Mouse (Mus musculus) midbrain, embryonic 11.5 days (tissue): ENCODE measurements around the gene Nemp1. TPM values are rescaled to one million over a fixed set of nuclear protein-coding genes. Genes with fewer than 3 reads are reported as not detected.

ENCODE experiments used
- ATAC-seq: fragments of 200-750 bp; cut with Nextera tagmentation; 2 replicates; pipeline ENCODE4 v1.8.0; 2017; ENCODE audit warnings: moderate TSS enrichment, moderate library complexity; ENCODE audit not compliant: low FRiP score
- DNase-seq: peaks from one replicate; pipeline ENCODE4 v3.0.0; 2015; ENCODE audit warnings: low spot score; ENCODE audit errors: missing footprints
- H3K27ac ChIP-seq: fragments of 300-500 bp; sonication (generic); 2 replicates; pipeline ENCODE4 v1.5.1; 2014; ENCODE audit warnings: low read depth, low read length
- H3K27me3 ChIP-seq: fragments of 300-500 bp; sonication (generic); 2 replicates; pipeline ENCODE4 v1.6.1; 2014; ENCODE audit warnings: mild to moderate bottlenecking, low read length, moderate library complexity, mixed read lengths; ENCODE audit not compliant: control insufficient read depth, insufficient read depth
- H3K36me3 ChIP-seq: fragments of 300-500 bp; sonication (generic); 2 replicates; pipeline ENCODE4 v1.6.1; 2014; ENCODE audit warnings: mild to moderate bottlenecking, low read length, moderate library complexity, mixed read lengths; ENCODE audit not compliant: control insufficient read depth, insufficient read depth
- H3K4me1 ChIP-seq: fragments of 300-500 bp; sonication (generic); 2 replicates; pipeline ENCODE4 v1.6.1; 2014; ENCODE audit warnings: low read length; ENCODE audit not compliant: control insufficient read depth, insufficient read depth
- H3K4me2 ChIP-seq: fragments of 300-500 bp; sonication (generic); 2 replicates; pipeline ENCODE4 v1.6.1; 2014; ENCODE audit warnings: mild to moderate bottlenecking, moderate library complexity
- H3K4me3 ChIP-seq: fragments of 300-500 bp; sonication (generic); 2 replicates; pipeline ENCODE4 v1.5.1; 2014; ENCODE audit warnings: low read depth, low read length
- H3K9ac ChIP-seq: fragments of 300-500 bp; sonication (generic); 2 replicates; pipeline ENCODE4 v1.6.1; 2014; ENCODE audit warnings: low read length
- H3K9me3 ChIP-seq: fragments of 300-500 bp; sonication (generic); 2 replicates; pipeline ENCODE4 v1.6.1; 2016; ENCODE audit warnings: low read length; ENCODE audit not compliant: control insufficient read depth
- WGBS: fragments of 180-500 bp; shearing (Covaris S2); extraction: QIAGEN DNeasy Blood & Tissue Kit; methylation state at CpG from one replicate; pipeline ENCODE4 v1.1.7; 2014; 5-methylcytosine and 5-hydroxymethylcytosine counted together
- polyA plus RNA-seq: library from polyadenylated mRNA; unstranded; fragments of >200 nt; fragmentation: Nextera tagmentation; extraction: Ambion mirVana; gene quantifications from 2 replicates; pipeline ENCODE4 v1.2.1, GENCODE M21; 2014

The Nemp1 gene
- polyA plus RNA-seq, 1 experiment from 2014 or later, result 10.0 TPM

DNA sequence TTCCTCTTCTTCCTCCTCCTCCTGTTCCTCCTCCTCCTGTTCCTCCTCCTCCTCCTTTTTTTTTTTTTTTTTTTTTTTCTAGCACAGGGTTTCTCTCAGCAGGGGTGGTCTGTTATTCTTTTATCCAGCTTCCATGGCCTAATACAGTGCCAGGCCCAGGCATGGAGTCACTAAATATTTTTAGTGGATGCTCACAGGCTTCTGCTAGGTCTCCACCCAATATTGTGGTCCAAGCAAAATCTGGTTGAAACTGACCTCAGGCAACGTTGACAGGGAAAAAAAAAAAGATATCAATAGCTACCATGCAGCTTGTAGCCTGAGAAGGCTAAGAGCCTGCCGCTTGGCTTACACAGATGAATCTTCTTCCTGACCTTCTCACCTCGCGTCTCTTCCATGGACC, 44.0 kb upstream of the Nemp1 start:
- H3K9ac ChIP-seq, result no peak overlapping the region
- WGBS, result 64% methylated on average over 4 of the region's 4 CpGs
- H3K4me2 ChIP-seq, result peak overlapping the region; percentile 92
- H3K27me3 ChIP-seq, result no peaks in the 10 kb centered on the region
- no peak overlapping the region for H3K4me3 ChIP-seq
- no peaks in the 10 kb centered on the region for H3K9me3 ChIP-seq
- no peak for DNase-seq
- H3K27ac ChIP-seq, result no peak overlapping the region
- no peak for ATAC-seq
- no peaks in the 10 kb centered on the region for H3K36me3 ChIP-seq
- H3K4me1 ChIP-seq, result peaks cover 21% of the 10 kb centered on the region

DNA sequence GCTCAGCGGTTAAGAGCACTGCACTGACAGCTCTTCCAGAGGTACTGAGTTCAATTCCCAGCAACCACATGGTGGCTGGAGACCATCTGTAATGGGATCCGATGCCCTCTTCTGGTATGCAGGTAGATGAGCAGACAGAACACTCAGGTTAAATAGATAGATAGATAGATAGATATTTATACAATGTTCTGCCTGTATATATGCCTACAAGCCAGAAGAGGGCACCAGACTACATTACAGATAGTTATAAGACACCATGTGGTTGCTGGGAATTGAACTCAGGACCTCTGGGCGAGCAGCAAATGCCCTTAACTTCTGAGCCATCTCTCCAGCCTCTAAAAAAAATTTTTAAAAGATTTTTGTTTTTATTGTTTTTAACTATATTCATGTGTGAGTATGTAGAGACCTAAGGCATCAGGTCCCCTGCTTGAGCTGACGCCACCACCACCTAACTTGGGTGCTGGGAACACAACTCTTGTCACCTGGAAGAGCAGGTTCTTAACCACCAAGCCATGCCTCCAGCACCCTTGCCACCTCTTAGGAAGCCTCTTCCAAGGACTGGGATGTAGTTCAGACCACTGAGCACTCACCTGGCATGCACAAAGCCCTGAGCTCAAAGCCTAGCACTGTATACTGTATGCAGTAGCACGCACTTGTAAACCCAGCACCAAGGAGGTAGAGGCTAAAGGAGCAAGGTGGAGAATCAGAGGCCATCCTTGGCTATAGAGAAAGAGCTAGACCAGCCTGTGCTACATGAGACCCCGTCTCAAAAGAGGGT, 43.1 kb upstream of the Nemp1 start:
- WGBS, result 91% methylated on average over 6 of the region's 6 CpGs
- no peaks in the 10 kb centered on the region for H3K36me3 ChIP-seq

DNA sequence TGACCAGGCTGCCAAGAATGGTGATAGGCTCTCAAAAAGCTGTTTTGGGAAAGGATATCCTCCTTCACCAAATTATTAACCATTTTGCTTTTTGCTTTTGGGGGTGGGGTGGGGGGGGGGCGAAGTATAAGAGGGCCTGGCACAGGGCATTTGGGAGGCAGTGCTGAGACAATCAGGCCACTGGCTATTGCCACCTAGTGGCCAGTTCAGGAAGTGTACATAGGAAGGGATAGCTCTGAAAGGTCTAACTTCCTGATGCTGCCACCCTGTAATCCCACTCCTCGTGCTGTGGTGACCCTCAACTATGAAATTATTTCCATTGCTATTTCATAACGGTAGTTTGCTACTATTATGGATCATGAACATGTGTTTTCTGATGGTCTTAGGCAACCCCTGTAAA, 40.3 kb upstream of the Nemp1 start:
- Histone ChIP-seq H3K27me3 (no peaks in the 10 kb centered on the region), H3K9ac (no peak overlapping the region), H3K4me1 (peaks cover 7% of the 10 kb centered on the region), H3K4me3 (no peak overlapping the region), H3K36me3 (no peaks in the 10 kb centered on the region), H3K9me3 (no peaks in the 10 kb centered on the region), H3K27ac (no peak overlapping the region), H3K4me2 (no peak overlapping the region)
- DNase-seq (no peak), ATAC-seq (no peak)
- WGBS, result 85% methylated on average over 3 of the region's 3 CpGs

More for the DNA sequence above, 43.1 kb upstream of the Nemp1 start:
- Histone ChIP-seq H3K4me3 (no peak overlapping the region), H3K9me3 (no peaks in the 10 kb centered on the region), H3K9ac (no peak overlapping the region), H3K4me1 (peaks cover 19% of the 10 kb centered on the region), H3K4me2 (no peak overlapping the region), H3K27me3 (no peaks in the 10 kb centered on the region), H3K27ac (no peak overlapping the region)
- DNase-seq, result no peak
- ATAC-seq, result no peak

DNA sequence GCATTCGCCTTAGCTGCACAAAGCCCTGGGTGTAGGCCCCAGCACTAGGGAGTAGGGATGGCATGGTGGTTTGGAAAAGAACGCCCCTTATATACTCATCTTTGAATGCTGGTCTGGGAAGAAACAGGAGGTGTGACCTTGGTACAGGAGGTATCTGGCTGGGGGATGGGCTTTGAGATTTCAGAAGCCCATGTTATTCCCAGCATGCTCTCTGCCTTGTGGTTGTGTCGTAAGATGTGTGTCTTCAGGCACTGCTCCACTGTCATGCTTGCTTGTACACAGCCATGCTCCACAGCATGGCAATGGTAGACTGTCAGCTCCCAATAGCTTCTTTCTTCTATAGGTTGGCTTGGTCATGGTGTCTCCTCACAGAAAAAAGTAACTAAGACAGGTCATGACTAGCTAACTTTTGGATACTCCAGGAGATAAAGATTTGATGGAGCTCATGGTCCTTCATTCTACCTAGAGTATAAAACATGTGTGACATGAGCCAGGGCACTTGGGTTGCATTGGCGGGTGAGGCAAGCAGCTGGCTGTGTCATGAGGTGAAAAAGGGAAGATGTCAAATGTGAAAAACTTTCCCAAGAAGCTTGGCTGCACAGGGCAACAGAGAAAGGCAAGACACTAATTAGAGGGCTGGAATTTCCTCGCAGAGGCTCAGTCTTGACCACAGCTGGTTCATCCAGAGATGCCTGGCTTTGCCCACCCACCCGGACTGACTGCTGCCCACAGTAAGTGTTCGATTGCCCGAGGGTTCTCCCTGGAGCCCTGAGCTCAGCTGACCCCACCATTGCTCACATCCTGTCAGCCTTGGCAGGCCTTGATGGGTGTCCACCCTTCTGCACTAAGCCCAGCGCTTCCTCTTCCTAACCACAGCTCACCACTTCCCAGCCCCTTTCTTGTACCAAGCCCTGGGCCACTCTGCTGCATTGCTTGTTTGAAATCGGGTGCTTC, 35.2 kb upstream of the Nemp1 start:
- ATAC-seq (no peak), DNase-seq (no peak)
- Histone ChIP-seq H3K27ac (no peak overlapping the region), H3K36me3 (no peaks in the 10 kb centered on the region), H3K27me3 (no peaks in the 10 kb centered on the region), H3K9me3 (no peaks in the 10 kb centered on the region), H3K9ac (no peak overlapping the region), H3K4me2 (no peak overlapping the region), H3K4me1 (no peaks in the 10 kb centered on the region), H3K4me3 (no peak overlapping the region)
- WGBS, result 88% methylated on average over 10 of the region's 10 CpGs

DNA sequence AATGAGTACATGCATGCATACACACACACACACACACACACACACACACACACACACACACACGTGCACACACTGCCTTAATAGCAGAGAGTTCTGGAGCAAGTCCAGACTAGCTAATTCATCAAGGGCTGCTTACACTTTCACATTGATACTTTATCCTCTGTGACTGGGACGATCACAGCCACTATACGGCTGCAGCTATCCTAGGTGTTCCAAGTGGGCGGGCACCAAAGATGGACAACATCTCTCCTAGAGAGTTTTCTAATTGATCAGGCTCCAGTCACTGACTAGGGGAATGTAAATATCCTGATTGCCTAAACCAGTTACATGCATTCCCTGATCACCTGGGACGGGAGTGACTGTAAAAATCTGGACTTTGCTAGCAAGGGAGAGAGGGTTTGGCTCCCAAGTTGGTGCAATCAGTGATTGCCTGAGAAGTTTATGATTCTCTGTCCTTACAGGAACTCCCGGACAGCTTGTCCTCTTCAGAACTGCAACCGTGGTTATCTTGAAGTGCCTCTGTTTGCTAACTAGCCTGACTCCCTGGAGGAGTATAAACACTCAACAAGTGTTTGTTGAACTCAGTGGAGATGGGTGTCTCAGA, 33.9 kb upstream of the Nemp1 start:
- WGBS, result 83% methylated on average over 7 of the region's 7 CpGs
- Histone ChIP-seq H3K4me1 (no peaks in the 10 kb centered on the region), H3K9ac (no peak overlapping the region), H3K4me2 (no peak overlapping the region), H3K27ac (no peak overlapping the region), H3K36me3 (no peaks in the 10 kb centered on the region), H3K4me3 (no peak overlapping the region), H3K27me3 (no peaks in the 10 kb centered on the region), H3K9me3 (no peaks in the 10 kb centered on the region)
- DNase-seq (no peak), ATAC-seq (no peak)

DNA sequence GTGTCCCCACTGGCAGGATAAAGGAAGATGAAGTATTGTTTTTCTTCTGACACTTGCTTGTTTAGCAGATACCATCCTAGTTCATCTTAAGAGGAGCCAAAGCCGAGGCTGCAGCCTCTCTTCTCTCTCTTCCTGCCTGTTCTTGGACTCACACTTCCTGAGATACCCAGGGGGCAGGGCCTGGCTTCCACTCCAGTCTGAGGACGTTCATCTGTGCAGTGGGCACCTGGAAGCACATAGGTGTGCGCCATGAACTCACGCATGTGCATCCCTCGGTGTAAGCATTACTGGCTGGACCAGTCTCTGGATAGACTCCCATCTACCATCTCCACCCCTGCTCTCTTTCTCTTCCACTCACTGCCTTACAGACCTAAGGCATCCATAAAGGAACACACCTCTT, 26.3 kb upstream of the Nemp1 start:
- no peak for DNase-seq
- Histone ChIP-seq H3K36me3 (no peaks in the 10 kb centered on the region), H3K27ac (no peak overlapping the region), H3K9ac (no peak overlapping the region), H3K9me3 (no peaks in the 10 kb centered on the region), H3K4me3 (no peak overlapping the region), H3K4me2 (no peak overlapping the region), H3K27me3 (peaks cover 13% of the 10 kb centered on the region), H3K4me1 (peaks cover 11% of the 10 kb centered on the region)
- ATAC-seq, result no peak
- WGBS, result 73% methylated on average over 5 of the region's 5 CpGs

DNA sequence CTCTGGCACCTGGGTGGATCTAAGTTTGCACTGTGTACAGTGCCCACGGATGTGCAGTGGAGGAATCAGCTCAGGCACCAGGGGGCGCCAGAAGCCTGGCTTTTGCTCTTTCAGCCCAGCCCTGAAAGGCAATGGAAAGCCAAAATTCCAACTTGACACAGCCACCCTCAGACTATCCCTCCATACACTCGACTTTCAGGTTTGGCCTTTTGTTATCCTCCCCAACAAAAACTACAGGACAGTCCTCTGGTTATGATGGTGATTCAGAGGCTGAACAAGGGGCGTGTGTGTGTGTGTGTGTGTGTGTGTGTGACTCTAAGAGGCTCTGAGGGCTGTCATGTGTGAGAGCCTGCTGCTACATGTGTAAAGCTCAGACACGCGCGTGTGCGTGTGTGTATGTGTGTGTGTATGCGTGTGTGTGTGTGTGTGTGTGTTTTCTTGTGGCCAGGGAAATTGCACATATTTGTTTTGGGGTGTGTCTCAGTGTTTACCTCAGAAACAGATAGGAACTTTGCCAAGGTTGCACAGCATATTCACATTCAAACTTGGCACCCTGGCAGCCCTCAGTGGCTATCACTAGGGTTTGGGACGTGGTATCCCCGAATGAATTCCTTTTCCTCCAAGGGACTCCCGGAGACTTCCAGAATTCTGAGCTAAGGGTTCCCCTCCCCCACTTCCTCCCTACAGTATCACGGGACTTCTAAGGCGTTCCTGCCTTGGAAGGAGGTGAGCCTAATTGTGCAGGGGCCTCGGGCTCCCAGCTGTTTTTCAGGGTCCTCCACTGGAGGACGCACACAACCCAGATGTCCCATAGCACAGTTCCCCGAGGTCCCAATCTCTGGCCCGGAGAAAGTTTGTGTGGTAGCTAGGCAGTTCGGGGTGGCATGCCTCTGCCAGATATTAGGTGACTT, 24.6 kb upstream of the Nemp1 start:
- peak overlapping the region; percentile 28; the same call in 1 of the 2 replicates for H3K4me3 ChIP-seq
- ATAC-seq, result peak; percentile 72
- no peaks in the 10 kb centered on the region for H3K36me3 ChIP-seq
- peak overlapping the region; percentile 60 for H3K9ac ChIP-seq
- no peaks in the 10 kb centered on the region for H3K9me3 ChIP-seq
- H3K4me2 ChIP-seq, result peak overlapping the region; percentile 42
- peak; percentile 98 for DNase-seq
- peaks cover 11% of the 10 kb centered on the region for H3K4me1 ChIP-seq
- WGBS, result 10% methylated on average over 19 of the region's 19 CpGs
- no peak overlapping the region for H3K27ac ChIP-seq
- peaks cover 13% of the 10 kb centered on the region for H3K27me3 ChIP-seq

DNA sequence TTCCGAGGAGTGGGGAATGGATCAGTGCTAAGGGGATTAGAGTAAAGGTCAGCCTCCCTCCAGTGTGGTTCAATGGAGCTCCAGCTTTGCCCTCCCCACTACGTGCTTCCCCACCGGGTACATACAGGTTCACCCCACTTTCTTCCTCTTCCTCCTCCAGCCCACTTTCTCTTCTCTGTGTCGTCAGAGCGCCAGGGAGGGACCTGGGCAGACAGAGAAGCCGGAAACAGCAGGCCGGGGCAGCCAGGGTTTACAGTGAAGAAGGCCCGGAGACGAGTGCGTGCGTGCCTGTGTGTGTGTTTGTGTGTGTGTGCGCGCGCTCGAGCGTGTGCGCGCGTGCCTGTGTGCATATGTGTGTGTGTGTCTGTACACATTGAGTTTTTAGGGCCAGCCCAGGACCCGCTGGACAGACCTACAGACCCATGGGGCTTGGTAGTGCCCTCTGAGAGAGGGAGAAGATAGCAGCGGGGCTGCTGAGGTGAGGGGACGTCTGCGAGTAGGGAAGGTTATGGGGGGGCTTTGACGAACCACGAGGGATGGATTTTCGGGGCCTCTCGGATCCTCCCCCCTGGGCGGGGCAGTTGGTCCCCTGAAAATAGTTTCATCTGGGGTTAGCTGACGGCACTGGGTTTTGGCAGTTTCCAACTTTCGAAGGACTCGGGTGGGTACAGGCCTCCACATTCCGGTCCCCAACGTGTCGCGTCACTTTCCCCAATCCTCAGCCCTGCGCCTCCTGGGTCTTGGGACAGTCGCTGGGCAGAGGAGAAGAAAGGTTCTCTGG, 23.7 kb upstream of the Nemp1 start, which contains the start of gene Stat6:
TSS of gene Stat6 (plus strand) at position 215 of the 781 bp plus-strand sequence.
- H3K36me3 ChIP-seq, result no peaks in the 10 kb centered on the region
- WGBS, result 4% methylated on average over 37 of the region's 37 CpGs
- H3K4me2 ChIP-seq, result peak within 1 kb of the TSS; percentile 42
- H3K9me3 ChIP-seq, result no peaks in the 10 kb centered on the region
- H3K4me1 ChIP-seq, result peaks cover 11% of the 10 kb centered on the region
- H3K27me3 ChIP-seq, result peaks cover 13% of the 10 kb centered on the region
- ATAC-seq, result peak; percentile 51
- no peak within 1 kb of the TSS for H3K27ac ChIP-seq
- H3K4me3 ChIP-seq, result peak within 1 kb of the TSS; percentile 28
- DNase-seq, result peak; percentile 93
- H3K9ac ChIP-seq, result peak within 1 kb of the TSS; percentile 60
